Mouse (Mus musculus) embryonic facial prominence, embryonic 15.5 days (tissue): ENCODE results near the gene Resp18. TPM values are rescaled to one million over a fixed set of nuclear protein-coding genes. Genes with fewer than 3 reads are reported as not detected.

Experiments
- ATAC-seq: fragments of 200-750 bp; cut with Nextera tagmentation; 2 replicates; pipeline ENCODE4 v1.8.0; 2017; ENCODE audit warnings: low read depth, moderate TSS enrichment; ENCODE audit not compliant: insufficient number of reproducible peaks, low FRiP score, low TSS enrichment
- H3K27ac ChIP-seq: fragments of 300-500 bp; sonication (generic); replicated peaks from 2 replicates; pipeline ENCODE4 v1.5.1; 2015; ENCODE audit warnings: mild to moderate bottlenecking, inconsistent platforms
- H3K27me3 ChIP-seq: fragments of 300-500 bp; sonication (generic); 2 replicates; pipeline ENCODE4 v1.6.1; 2015; ENCODE audit warnings: inconsistent platforms
- H3K36me3 ChIP-seq: fragments of 300-500 bp; sonication (generic); 2 replicates; pipeline ENCODE4 v1.6.1; 2015; ENCODE audit warnings: mild to moderate bottlenecking, inconsistent platforms
- H3K4me1 ChIP-seq: fragments of 300-500 bp; sonication (generic); 2 replicates; pipeline ENCODE4 v1.6.1; 2015; ENCODE audit warnings: inconsistent platforms
- H3K4me2 ChIP-seq: fragments of 300-500 bp; sonication (generic); replicated peaks from 2 replicates; pipeline ENCODE4 v1.6.1; 2015; ENCODE audit warnings: mild to moderate bottlenecking, inconsistent platforms
- H3K4me3 ChIP-seq: fragments of 300-500 bp; sonication (generic); replicated peaks from 2 replicates; pipeline ENCODE4 v1.5.1; 2015; ENCODE audit warnings: mild to moderate bottlenecking, inconsistent platforms
- H3K9ac ChIP-seq: fragments of 300-500 bp; sonication (generic); 2 replicates; pipeline ENCODE4 v1.6.1; 2015; ENCODE audit warnings: inconsistent platforms
- H3K9me3 ChIP-seq: fragments of 300-500 bp; sonication (generic); replicated peaks from 2 replicates; pipeline ENCODE4 v1.6.1; 2016; ENCODE audit warnings: inconsistent platforms
- WGBS: fragments of 180-500 bp; shearing (Covaris S2); methylation state at CpG from one replicate; pipeline ENCODE4 v1.1.7; 2015; 5-methylcytosine and 5-hydroxymethylcytosine counted together
- polyA plus RNA-seq: library from polyadenylated mRNA; unstranded; fragments of >200 nt; fragmentation: Nextera tagmentation; extraction: Ambion mirVana; gene quantifications from 2 replicates; pipeline ENCODE4 v1.2.1, GENCODE M21; 2015

The Resp18 gene
- polyA plus RNA-seq, 1 experiment from 2014 or later, result 0.68 TPM

DNA sequence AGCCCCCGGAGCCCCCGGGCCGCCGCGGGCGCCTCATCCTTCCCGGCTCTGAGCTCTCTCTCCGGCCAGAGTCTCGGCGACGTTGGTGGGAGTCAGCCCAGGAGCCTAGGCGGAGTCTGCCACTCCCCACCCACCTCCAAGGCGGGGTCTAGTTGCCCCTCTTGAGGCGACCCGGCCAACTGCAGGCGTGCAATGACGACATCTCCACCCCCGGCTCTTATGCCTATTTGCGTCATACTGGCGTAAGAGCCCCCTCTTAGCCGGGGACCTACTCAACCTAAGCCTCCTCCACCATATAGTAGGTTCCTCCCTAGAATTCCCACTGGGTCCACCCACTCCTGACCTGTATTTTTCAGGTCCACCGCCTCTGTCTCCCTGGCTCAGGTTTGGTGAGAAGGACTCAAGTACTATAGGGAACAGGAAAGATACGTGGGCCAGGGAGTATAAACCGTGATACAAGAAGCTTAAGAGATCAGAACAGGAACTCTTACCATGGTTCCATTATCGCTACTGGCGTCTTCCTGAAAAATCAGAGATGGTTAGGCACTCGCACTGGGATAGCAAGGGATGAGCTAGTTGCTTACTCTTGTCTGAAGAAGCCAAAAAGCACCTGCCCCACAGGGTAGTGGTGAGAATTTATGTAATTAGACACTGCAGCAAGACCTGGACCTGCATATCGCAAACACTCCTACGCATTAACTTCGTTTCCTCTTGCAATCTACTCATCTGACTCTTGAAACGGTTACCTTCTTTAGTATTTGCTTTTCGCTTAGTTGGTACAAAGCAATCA is 13.9 kb downstream of the Resp18 start, which contains the start of gene Ptprn:
Ptprn (minus strand) TSS at position 412 of the 790 bp plus-strand sequence.
- peak within 1 kb of the TSS; percentile 15; the same call in 1 of the 2 replicates for H3K4me3 ChIP-seq
- no peak for ATAC-seq
- no peak within 1 kb of the TSS for H3K4me2 ChIP-seq
- no peaks in the 10 kb centered on the region for H3K36me3 ChIP-seq
- no peak within 1 kb of the TSS for H3K9ac ChIP-seq
- no peak within 1 kb of the TSS for H3K27ac ChIP-seq
- WGBS, result 11% methylated on average over 32 of the region's 32 CpGs
- H3K4me1 ChIP-seq, result 0 out of 2 replicates have a peak, but pooled peaks cover 3% of the 10 kb centered on the region
- H3K9me3 ChIP-seq, result no peaks in the 10 kb centered on the region
- peaks cover 54% of the 10 kb centered on the region for H3K27me3 ChIP-seq

DNA sequence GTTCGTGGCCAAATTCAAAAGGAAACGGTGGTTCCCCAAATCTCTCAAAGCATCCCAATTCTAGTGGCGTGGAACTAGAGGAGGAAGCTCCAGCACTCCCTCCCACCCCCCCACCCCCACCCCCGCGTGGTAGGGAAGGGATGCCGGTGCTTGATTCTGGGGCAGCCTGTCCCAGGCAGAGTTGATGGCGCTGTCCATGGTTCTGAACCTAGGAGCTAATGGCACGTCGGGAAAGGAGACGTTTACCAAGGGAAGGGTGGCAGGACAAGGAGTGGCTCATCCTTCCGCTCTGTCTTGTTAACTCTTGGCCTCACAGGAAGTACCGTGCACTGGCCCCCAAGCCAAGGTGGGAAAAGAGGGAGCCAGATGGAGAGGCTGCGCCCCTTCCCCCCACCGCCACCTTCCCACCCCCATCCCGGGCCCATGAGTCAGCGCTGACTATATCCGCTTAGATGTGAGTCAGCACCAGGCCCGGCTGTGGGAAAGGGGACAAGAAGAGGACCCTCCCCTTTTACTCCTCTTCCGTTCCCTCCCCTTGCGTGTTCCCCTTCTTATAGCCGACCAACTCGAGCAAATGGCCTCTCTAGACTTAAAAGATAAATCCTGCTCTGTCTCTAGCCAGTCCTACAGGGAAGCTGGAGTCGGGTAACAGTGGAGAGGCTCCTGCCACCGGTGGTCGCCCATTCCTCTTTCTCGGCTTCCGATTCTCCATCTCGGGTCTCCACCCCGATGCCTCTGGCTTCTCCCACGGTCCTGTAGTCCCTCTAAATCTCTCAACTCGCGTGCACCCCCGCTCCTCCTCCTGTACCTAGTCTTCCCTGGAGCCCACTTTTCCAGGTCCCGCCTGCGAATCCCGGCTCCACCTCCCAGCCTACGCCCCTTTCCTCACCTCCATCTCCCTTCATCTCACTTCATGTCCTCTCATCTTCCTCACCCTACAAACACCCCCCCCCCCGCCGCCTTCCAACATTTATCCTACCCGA is 15.0 kb downstream of the Resp18 start:
- H3K4me3 ChIP-seq, result no peak overlapping the region
- no peaks in the 10 kb centered on the region for H3K9me3 ChIP-seq
- no peak overlapping the region for H3K4me2 ChIP-seq
- no peak overlapping the region for H3K27ac ChIP-seq
- ATAC-seq, result 0 out of 2 replicates have a peak, but pooled peaks have one; percentile 15
- 0 out of 2 replicates have a peak, but pooled peaks cover 3% of the 10 kb centered on the region for H3K4me1 ChIP-seq
- WGBS, result 1% methylated on average over 40 of the region's 40 CpGs
- no peaks in the 10 kb centered on the region for H3K36me3 ChIP-seq
- H3K9ac ChIP-seq, result no peak overlapping the region
- peaks cover 49% of the 10 kb centered on the region for H3K27me3 ChIP-seq

DNA sequence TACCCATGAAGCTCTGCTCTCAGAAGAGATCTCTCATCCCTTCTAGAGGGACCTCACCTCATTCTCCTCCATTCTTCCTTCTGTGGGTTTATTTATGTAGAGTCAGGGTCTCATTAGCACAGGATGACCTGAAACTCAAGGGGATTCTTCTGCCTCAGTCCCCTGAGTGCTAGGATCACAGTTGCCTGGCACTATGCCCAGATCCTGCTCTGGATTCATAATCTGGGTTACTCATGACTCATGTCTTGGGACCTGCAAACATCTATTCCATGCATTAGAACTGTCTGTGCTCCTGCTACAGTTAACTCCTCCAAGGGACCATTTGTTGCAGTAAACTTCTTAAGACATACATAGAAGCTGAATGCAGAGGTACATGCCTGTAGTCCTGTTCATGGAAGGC is 16.9 kb downstream of the Resp18 start:
- peaks cover 47% of the 10 kb centered on the region for H3K27me3 ChIP-seq

DNA sequence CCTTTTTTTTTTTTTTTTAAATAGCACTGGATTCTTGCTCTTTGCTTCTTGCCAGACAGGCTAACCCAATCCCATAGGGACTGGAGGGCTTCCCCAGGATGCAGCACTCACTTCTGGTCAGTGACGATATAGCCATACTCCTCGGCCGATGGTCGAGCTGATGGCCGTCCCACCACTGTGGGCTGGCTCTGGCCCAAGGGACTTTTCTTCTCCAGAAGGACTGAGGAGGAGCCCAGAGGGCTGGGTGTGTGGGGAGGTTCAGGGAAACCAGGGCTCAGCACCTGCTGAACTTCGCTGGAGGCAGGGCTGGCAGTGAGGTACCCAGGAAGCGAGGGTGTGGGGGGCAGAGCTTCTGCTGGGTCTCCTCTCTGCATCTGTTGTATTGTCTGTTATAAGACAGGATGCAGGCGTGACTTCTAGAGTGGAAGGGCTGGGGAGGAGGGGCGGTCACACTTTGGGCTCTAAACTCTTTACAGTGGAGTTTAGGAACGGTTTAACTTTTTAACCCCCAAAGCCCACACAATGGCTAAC is 22.6 kb downstream of the Resp18 start:
- no peak overlapping the region for H3K9ac ChIP-seq
- H3K4me2 ChIP-seq, result no peak overlapping the region
- H3K4me1 ChIP-seq, result peaks cover 6% of the 10 kb centered on the region
- H3K27ac ChIP-seq, result no peak overlapping the region
- H3K9me3 ChIP-seq, result no peaks in the 10 kb centered on the region
- no peaks in the 10 kb centered on the region; the same call in 1 of the 2 replicates for H3K27me3 ChIP-seq
- WGBS, result 57% methylated on average over 10 of the region's 10 CpGs
- no peaks in the 10 kb centered on the region for H3K36me3 ChIP-seq
- no peak overlapping the region for H3K4me3 ChIP-seq
- ATAC-seq, result no peak

More for the DNA sequence above, 16.9 kb downstream of the Resp18 start:
- Histone ChIP-seq H3K9ac (no peak overlapping the region), H3K36me3 (no peaks in the 10 kb centered on the region), H3K27ac (no peak overlapping the region), H3K9me3 (no peaks in the 10 kb centered on the region), H3K4me1 (0 out of 2 replicates have a peak, but pooled peaks cover 3% of the 10 kb centered on the region), H3K4me2 (no peak overlapping the region), H3K4me3 (no peak overlapping the region)
- no peak for ATAC-seq

DNA sequence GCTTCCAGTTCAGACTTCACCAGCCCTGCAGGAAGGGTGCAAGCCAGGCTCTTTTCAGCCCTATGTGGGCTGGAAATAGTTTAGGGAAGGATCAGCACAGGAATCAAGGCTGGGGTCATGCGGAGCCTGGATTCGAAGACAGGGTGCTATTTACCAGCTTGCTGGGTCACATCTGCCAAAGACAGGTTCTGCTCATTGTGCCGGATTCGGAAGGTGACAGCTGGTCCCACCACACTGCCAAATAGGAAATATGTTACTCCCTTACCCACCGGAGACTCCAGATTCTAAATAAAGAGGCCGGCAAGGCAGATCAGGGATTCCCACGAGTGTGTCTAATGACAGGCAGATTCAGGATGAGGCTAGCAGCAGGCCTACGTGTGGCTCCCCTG is 23.6 kb downstream of the Resp18 start:
- H3K9ac ChIP-seq, result no peak overlapping the region
- H3K4me1 ChIP-seq, result peaks cover 6% of the 10 kb centered on the region
- no peaks in the 10 kb centered on the region; the same call in 1 of the 2 replicates for H3K27me3 ChIP-seq
- no peak for ATAC-seq
- no peak overlapping the region for H3K4me3 ChIP-seq
- no peaks in the 10 kb centered on the region for H3K36me3 ChIP-seq
- H3K27ac ChIP-seq, result no peak overlapping the region
- no peak overlapping the region for H3K4me2 ChIP-seq
- 57% methylated on average over 8 of the region's 8 CpGs for WGBS
- H3K9me3 ChIP-seq, result no peaks in the 10 kb centered on the region

DNA sequence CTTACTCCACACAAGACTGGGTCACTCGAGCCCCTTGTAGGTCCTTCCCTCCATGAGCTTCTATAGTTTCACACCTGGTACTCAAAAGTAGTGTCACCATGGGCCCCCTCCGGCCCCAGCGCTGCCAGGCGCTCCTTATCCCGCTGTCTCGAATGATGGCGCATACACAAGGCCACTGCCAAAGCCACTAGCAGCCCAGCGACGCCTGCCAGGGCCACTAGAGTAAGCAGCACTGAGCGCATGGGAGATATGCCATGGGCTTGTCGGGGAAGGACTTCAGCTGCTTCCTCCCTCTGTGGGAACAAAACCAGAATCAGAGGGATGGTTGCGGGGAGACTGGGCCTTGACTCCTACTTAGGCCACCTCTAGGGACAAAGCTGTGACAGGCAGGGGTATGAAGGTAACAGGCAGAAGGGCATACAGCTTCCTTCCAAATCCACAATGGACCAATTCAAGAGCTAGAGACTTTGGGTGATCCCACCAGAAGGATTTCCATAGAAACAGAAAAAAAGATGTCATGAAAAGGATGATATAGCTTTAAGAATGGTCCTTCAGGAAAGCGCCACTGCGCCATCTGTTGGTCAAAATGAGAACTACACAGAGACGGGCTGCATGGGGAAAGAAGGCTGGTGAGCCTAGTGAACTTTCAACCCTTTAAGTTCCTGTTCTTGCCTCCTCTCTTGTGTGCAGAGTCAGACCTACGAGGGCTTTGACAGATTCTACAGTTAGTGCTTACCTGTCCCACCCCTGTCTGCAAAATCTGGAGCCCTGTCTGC is 24.2 kb downstream of the Resp18 start:
- H3K27ac ChIP-seq, result no peak overlapping the region
- no peaks in the 10 kb centered on the region for H3K9me3 ChIP-seq
- ATAC-seq, result no peak
- H3K4me2 ChIP-seq, result no peak overlapping the region
- 65% methylated on average over 16 of the region's 16 CpGs for WGBS
- H3K36me3 ChIP-seq, result no peaks in the 10 kb centered on the region
- H3K27me3 ChIP-seq, result no peaks in the 10 kb centered on the region; the same call in 1 of the 2 replicates
- no peak overlapping the region for H3K4me3 ChIP-seq
- H3K9ac ChIP-seq, result no peak overlapping the region
- peaks cover 6% of the 10 kb centered on the region for H3K4me1 ChIP-seq

DNA sequence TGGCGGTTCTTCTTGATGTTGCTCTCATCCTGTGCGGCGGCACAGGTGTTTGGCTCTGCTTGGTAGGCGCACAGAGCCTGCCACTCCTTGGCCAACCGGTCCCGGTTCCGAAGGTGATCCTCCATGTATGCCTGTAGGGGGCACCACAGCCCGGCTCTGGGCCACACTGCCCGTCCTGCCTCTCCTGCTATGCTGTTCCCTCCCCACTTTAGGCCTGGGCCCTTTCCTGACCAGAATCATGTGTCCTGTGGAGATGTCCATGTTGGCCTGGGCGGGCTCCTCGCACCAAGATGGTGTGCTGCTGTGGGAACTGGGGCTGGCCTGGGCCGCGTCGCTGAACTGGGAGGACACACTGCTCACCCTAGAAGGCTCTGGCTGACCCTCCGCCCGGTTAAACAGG is 25.2 kb downstream of the Resp18 start:
- 67% methylated on average over 16 of the region's 16 CpGs for WGBS
- Histone ChIP-seq H3K4me3 (no peak overlapping the region), H3K4me1 (peaks cover 12% of the 10 kb centered on the region), H3K27me3 (no peaks in the 10 kb centered on the region; the same call in 1 of the 2 replicates), H3K4me2 (no peak overlapping the region), H3K9ac (no peak overlapping the region), H3K9me3 (no peaks in the 10 kb centered on the region), H3K27ac (no peak overlapping the region), H3K36me3 (no peaks in the 10 kb centered on the region)
- no peak for ATAC-seq

DNA sequence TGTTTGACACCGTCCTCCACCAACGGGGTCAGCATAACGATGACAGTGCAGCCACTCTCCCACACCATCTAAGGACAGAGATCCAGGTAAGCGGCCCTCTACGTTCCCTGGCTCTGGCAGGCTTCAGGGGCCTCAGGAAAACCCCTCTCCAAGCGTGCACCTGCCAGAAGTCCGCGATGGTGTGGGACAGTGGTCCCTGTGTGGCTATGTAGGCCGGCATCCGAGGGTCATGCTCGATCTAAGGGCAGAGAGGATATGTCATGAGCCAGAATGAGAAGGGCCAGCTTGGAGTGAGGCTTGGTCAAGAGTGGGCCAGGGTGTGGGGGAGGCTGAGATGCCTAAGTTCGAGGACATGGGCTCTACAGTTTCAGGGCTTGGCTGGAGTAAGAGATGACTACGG is 25.9 kb downstream of the Resp18 start:
- H3K27me3 ChIP-seq, result no peaks in the 10 kb centered on the region; the same call in 1 of the 2 replicates
- H3K36me3 ChIP-seq, result no peaks in the 10 kb centered on the region
- peaks cover 19% of the 10 kb centered on the region for H3K4me1 ChIP-seq
- no peak for ATAC-seq
- H3K4me2 ChIP-seq, result no peak overlapping the region
- 67% methylated on average over 13 of the region's 13 CpGs for WGBS
- H3K27ac ChIP-seq, result no peak overlapping the region
- no peak overlapping the region for H3K4me3 ChIP-seq
- H3K9ac ChIP-seq, result no peak overlapping the region
- no peaks in the 10 kb centered on the region for H3K9me3 ChIP-seq

DNA sequence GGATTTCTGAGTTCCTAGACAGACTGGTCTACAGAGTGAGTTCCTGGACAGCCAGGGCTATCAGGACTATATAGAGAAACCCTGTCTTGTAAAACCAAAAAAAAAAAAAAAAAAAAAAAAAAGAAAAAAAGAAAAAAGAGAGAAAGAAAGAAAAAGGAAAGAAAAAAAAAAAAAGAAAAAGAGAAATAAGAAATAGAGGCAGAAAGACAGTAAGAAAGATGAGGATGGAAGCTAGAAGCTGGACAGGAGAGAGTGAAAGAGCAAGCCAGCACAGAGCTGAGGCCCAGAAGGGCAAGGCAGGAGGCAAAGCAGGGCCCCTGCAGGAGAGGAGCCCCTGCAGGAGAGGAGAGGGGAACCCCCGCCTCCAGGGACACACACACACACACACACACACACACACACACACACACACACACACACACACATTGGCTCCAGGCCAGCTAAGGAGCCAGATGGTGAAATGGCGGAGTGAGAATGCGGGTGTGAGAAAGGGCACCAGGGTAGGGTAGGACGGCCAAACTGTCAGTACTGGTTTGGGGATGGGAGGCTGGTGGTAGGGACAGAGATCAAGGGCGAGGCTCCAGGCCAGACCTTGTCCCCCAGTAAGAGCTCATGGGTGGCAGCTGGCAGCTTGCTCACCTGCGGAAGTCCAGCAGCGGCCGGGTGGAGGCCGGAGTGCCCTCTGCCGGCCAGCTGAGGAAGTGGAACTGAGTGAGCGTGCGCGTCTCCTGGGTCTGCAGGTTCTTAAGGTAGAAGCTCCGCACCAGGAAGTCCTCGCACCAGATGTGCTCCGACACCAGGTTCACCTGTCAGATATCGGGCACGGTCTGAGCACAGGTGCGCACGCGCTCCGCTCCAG is 26.9 kb downstream of the Resp18 start:
- Histone ChIP-seq H3K4me2 (peak overlapping the region; percentile 63), H3K4me3 (peak overlapping the region; percentile 32), H3K36me3 (no peaks in the 10 kb centered on the region), H3K9ac (no peak overlapping the region), H3K27ac (no peak overlapping the region), H3K9me3 (no peaks in the 10 kb centered on the region), H3K4me1 (peaks cover 20% of the 10 kb centered on the region), H3K27me3 (no peaks in the 10 kb centered on the region; the same call in 1 of the 2 replicates)
- ATAC-seq, result 0 out of 2 replicates have a peak, but pooled peaks have one; percentile 13
- WGBS, result 4% methylated on average over 22 of the region's 22 CpGs

DNA sequence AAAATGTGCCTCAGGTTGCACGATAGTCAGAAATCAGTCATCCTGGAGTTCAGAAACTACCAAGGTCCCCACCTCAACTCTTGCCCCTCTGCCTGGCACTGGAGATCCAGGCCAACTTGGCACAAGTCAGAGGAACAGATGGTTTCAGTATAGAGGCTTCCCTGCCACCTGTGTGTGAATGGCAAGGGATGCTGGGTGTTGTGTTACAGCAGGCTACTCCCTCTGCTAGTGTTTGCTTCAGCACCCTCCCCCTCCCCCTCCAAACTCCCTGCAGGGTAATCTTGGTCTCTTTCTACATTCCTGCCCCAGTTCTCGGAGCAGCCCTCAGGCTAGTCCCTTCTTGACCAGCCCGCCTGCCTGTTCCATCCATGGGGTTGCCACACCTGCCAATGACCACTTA is 27.7 kb downstream of the Resp18 start:
- no peaks in the 10 kb centered on the region; the same call in 1 of the 2 replicates for H3K27me3 ChIP-seq
- peaks cover 20% of the 10 kb centered on the region for H3K4me1 ChIP-seq
- H3K9me3 ChIP-seq, result no peaks in the 10 kb centered on the region
- no peak overlapping the region for H3K9ac ChIP-seq
- H3K4me3 ChIP-seq, result no peak overlapping the region
- no peak for ATAC-seq
- H3K36me3 ChIP-seq, result peaks cover 4% of the 10 kb centered on the region; the same call in 1 of the 2 replicates
- H3K27ac ChIP-seq, result no peak overlapping the region
- H3K4me2 ChIP-seq, result no peak overlapping the region
- 35% methylated on average over 3 of the region's 3 CpGs for WGBS
